Mouse (Mus musculus): Measurements from ENCODE around the gene Creg2.
A peak's percentile ranks its signal among the peaks of the same experiment; 100 is the strongest.
"Not testable (repeated sequence)": the region's sequence is repeated elsewhere in the genome, so short reads cannot be mapped to it uniquely, and the experiment has no call there.

Creg2 gene

GRCm38 (mm10) chr1:39651241-39651548 lies at the start of gene Creg2:
Gene Creg2 (minus strand): TSS chr1:39651474.
- DNase-seq: no peak

GRCm38 (mm10) chr1:39700599-39701273 lies 49.5 kb upstream of the Creg2 start:
- DNase-seq: peak; percentile 47 to 61

GRCm38 (mm10) chr1:39698456-39698855 lies 47.2 kb upstream of the Creg2 start:
- no peak for DNase-seq

GRCm38 (mm10) chr1:39695198-39695597 lies 43.9 kb upstream of the Creg2 start:
- peak in 1 of 2 experiments; percentile 56 for DNase-seq

- peak in 1 of 2 experiments; percentile 48 for DNase-seq
Measured at GRCm38 (mm10) chr1:39694756-39695155, 43.5 kb upstream of the Creg2 start.

- no peak for DNase-seq
Measured at GRCm38 (mm10) chr1:39691974-39692373, 40.7 kb upstream of the Creg2 start.

GRCm38 (mm10) chr1:39691061-39691460 lies 39.8 kb upstream of the Creg2 start:
- no peak for DNase-seq

GRCm38 (mm10) chr1:39688573-39688972 lies 37.3 kb upstream of the Creg2 start:
- DNase-seq: no peak

GRCm38 (mm10) chr1:39687279-39687678 lies 36.0 kb upstream of the Creg2 start:
- no peak for DNase-seq

- DNase-seq: peak; percentile 86 to 91
Measured at GRCm38 (mm10) chr1:39685841-39686240, 34.6 kb upstream of the Creg2 start.

- DNase-seq: no peak
Measured at GRCm38 (mm10) chr1:39681638-39682037, 30.4 kb upstream of the Creg2 start.

GRCm38 (mm10) chr1:39680546-39680945 lies 29.3 kb upstream of the Creg2 start:
- DNase-seq: no peak

- no peak for DNase-seq
Measured at GRCm38 (mm10) chr1:39678883-39679282, 27.6 kb upstream of the Creg2 start.

- DNase-seq: peak; percentile 18 to 26
Measured at GRCm38 (mm10) chr1:39676221-39676876, 25.1 kb upstream of the Creg2 start.

GRCm38 (mm10) chr1:39672362-39673105 lies 21.3 kb upstream of the Creg2 start:
- no peak for DNase-seq

- no peak for DNase-seq
Measured at GRCm38 (mm10) chr1:39670211-39670935, 19.1 kb upstream of the Creg2 start.

GRCm38 (mm10) chr1:39666751-39667252 lies 15.5 kb upstream of the Creg2 start:
- DNase-seq: no peak

GRCm38 (mm10) chr1:39664039-39664625 lies 12.9 kb upstream of the Creg2 start:
- DNase-seq: no peak

GRCm38 (mm10) chr1:39663050-39663449 lies 11.8 kb upstream of the Creg2 start:
- DNase-seq: no peak

GRCm38 (mm10) chr1:39656976-39657529 lies 5.8 kb upstream of the Creg2 start:
- DNase-seq: no peak

GRCm38 (mm10) chr1:39654901-39655300 lies 3.6 kb upstream of the Creg2 start:
- not testable (repeated sequence) for DNase-seq

GRCm38 (mm10) chr1:39653028-39653427 lies 1.8 kb upstream of the Creg2 start:
- DNase-seq: no peak
